In the genomic region with DNA sequence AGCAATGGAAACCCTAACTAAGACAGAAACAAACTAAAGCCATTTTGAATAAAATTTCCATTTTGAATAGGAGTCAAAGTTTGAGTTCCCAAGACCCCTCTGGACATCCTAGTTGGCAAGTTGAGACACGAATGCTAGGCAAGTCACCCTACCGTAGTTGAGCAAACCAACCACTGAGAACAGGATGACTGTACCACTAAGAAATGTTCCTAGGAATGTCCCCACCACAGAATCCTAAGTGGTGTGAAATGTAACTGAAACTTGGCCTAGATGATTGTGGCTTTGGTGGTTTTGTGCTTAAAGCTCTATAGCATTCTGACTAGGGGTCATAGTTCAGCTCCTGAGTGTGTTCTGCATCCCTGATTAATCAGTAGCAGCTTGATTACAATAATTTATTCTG, we compare ENCODE assay signal across 16 mouse cellular contexts. TPM values are rescaled to one million over a fixed set of nuclear protein-coding genes. Genes with fewer than 3 reads are reported as not detected.
"Had no signal": no experiment of that assay in that cellular context is flagged by ENCODE, and none has a peak within 500 bp of the region (broad histone marks: within the 10 kb centered on the region; RNA-seq: fewer than 3 reads in every experiment).

No protein-coding gene starts in this region.

- H3K9ac ChIP-seq: limb, embryonic 12.5 days; liver, embryonic 13.5 days; liver, postnatal 0 days; lung, embryonic 15.5 days; midbrain, embryonic 12.5 days; neural tube, embryonic 15.5 days had no signal

- H3K4me1 ChIP-seq: liver, embryonic 13.5 days; lung, embryonic 15.5 days; midbrain, embryonic 12.5 days had no signal

- H3K4me2 ChIP-seq: limb, embryonic 12.5 days; liver, embryonic 13.5 days; lung, embryonic 15.5 days; midbrain, embryonic 12.5 days; neural tube, embryonic 15.5 days had no signal

- ATAC-seq: liver, postnatal 0 days had no signal

- H3K36me3 ChIP-seq: limb, embryonic 12.5 days; liver, embryonic 13.5 days; lung, embryonic 15.5 days; midbrain, embryonic 12.5 days; neural tube, embryonic 15.5 days had no signal

- H3K9me3 ChIP-seq: limb, embryonic 12.5 days; liver, embryonic 13.5 days; lung, embryonic 15.5 days; midbrain, embryonic 12.5 days; neural tube, embryonic 15.5 days had no signal

- DNase-seq: kidney, postnatal 36 days; liver; liver, embryonic 13.5 days; liver, postnatal 0 days; right cerebral cortex, adult 18-20 months; right cerebral cortex, postnatal 25 days; thymus, postnatal 14 days had no signal

- H3K4me3 ChIP-seq: limb, embryonic 12.5 days; liver, embryonic 13.5 days; lung, embryonic 15.5 days; midbrain, embryonic 12.5 days; neural tube, embryonic 15.5 days had no signal

- H3K27me3 ChIP-seq: limb, embryonic 12.5 days; liver, embryonic 13.5 days; lung, embryonic 15.5 days; midbrain, embryonic 12.5 days; neural tube, embryonic 15.5 days had no signal

- H3K27ac ChIP-seq: limb, embryonic 12.5 days; liver, embryonic 13.5 days; lung, embryonic 15.5 days; midbrain, embryonic 12.5 days; neural tube, embryonic 15.5 days had no signal

RNA-seq across cellular contexts. Expression of gene Otor, which starts 54.9 kb away (rescaled TPM):
- total RNA-seq: layer of hippocampus, postnatal 10 days; left cerebral cortex, postnatal 36 days; megakaryocyte-erythroid progenitor cell, adult 5-6 weeks had no signal
- polyA plus RNA-seq: liver, postnatal 0 days; midbrain, postnatal 0 days; small intestine, adult 2 months had no signal
